Mouse (Mus musculus): Measurements from ENCODE around the gene Gm10681. TPM values are rescaled to one million over a fixed set of nuclear protein-coding genes. Genes with fewer than 3 reads are reported as not detected.
"Not testable (repeated sequence)": the region's sequence is repeated elsewhere in the genome, so short reads cannot be mapped to it uniquely, and the experiment has no call there.

The Gm10681 gene
- polyA plus RNA-seq, 1 experiment from 2014 or later, result not detected

DNA sequence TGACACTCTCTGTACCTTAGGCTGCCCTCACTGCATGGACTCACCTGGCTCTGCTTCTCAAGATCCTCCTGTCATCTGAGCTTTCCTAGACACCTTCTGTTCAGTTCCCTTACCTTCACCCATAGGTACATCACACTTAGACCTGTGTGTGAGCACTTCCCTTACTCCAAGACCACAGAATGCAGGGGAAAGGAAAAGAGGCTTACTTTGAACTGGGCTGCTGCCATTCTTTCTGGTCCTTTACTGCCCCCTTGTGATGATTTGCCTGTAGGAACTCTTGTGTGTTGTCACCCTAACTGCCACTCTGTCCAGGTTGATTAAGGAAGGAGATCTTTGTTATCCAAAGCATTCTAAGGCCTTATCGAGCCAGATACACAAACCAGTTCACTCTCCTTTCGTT lies 38.4 kb downstream of the Gm10681 start:
- not testable (repeated sequence) for H3K27ac ChIP-seq (ENCODE audit: low read depth); H3K36me3 ChIP-seq (ENCODE audit: control insufficient read depth, insufficient read depth, low read length); H3K4me3 ChIP-seq (ENCODE audit: low read depth, low read length); H3K9ac ChIP-seq (ENCODE audit: low read length); ATAC-seq (replicated peaks; ENCODE audit: low FRiP score, low TSS enrichment, low read depth); H3K27me3 ChIP-seq (replicated peaks; ENCODE audit: control insufficient read depth, insufficient read depth, low read length); H3K4me2 ChIP-seq (ENCODE audit: low read length); DNase-seq (ENCODE audit: low spot score); H3K9me3 ChIP-seq (ENCODE audit: control insufficient read depth, low read length); H3K4me1 ChIP-seq (replicated peaks; ENCODE audit: control insufficient read depth, insufficient read depth, low read length)
- no CpG with 5 or more reads among the region's 2 CpGs for WGBS

DNA sequence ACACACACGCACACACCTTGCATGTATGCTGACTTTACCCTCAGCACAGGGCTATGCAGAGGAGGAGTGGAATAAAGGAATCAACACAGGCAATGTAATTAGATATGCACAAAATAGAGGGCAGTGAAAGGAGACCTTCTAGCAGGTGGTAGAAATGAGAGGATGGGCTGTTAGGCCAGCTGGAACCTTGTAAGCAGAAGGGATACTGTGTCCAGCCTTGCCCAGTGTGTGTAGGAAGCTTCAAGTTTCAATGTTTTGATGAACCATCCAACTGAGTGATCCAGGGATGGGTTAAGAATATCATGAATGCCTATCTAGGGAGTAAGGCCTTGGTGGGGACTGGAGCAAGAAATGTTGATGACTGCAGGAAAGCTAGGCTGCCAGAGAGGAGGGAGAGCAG lies 40.1 kb downstream of the Gm10681 start:
- H3K9ac ChIP-seq (ENCODE audit: low read length); H3K27me3 ChIP-seq (replicated peaks; ENCODE audit: control insufficient read depth, insufficient read depth, low read length); H3K36me3 ChIP-seq (ENCODE audit: control insufficient read depth, insufficient read depth, low read length); H3K27ac ChIP-seq (ENCODE audit: low read depth); H3K4me2 ChIP-seq (ENCODE audit: low read length); H3K4me3 ChIP-seq (ENCODE audit: low read depth, low read length); DNase-seq (ENCODE audit: low spot score); H3K4me1 ChIP-seq (replicated peaks; ENCODE audit: control insufficient read depth, insufficient read depth, low read length); ATAC-seq (replicated peaks; ENCODE audit: low FRiP score, low TSS enrichment, low read depth); H3K9me3 ChIP-seq (ENCODE audit: control insufficient read depth, low read length): not testable (repeated sequence)
- 78% methylated on average over 1 of the region's 1 CpGs for WGBS

DNA sequence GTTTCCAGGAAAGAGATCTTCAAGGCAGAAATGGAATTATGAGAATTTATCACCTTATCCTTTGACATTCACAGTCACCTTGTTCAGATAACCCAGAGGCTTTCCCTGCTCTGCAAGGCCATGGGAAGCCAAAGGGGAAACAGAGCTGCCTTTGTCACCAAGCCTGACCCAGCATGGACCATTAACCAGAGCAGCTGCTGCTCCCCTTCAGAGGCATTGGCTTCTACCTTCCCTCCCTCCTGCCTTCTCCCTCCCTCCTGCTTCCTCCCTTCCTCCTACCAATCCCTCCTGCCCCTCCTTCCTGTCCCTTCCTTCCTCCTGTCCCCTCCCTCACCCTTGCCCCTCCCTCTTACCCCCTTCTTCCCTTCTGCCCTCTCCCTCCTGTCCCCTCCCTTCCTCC lies 41.0 kb downstream of the Gm10681 start:
- H3K36me3 ChIP-seq (ENCODE audit: control insufficient read depth, insufficient read depth, low read length); H3K4me2 ChIP-seq (ENCODE audit: low read length); H3K4me3 ChIP-seq (ENCODE audit: low read depth, low read length); H3K27ac ChIP-seq (ENCODE audit: low read depth); H3K9me3 ChIP-seq (ENCODE audit: control insufficient read depth, low read length); DNase-seq (ENCODE audit: low spot score); H3K9ac ChIP-seq (ENCODE audit: low read length); ATAC-seq (replicated peaks; ENCODE audit: low FRiP score, low TSS enrichment, low read depth); H3K4me1 ChIP-seq (replicated peaks; ENCODE audit: control insufficient read depth, insufficient read depth, low read length); H3K27me3 ChIP-seq (replicated peaks; ENCODE audit: control insufficient read depth, insufficient read depth, low read length): not testable (repeated sequence)

DNA sequence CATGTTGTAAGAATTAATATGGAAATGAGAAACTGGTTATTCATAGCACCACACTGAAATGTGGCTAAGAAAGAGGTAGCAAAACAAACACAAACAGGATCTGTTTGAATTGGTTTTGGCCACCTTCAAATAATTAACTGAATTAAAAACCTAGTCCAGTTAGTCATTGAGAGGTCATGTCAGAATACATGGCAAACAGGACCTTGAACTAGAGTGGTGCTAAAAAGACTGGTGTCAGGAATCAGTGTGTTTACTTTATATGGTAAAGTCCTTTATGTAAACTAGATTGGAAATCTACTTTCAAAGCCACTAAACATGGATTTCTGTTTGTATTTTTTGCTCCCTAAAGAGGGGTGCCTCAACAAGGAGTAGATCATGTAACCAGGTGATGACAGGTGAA lies 63.6 kb downstream of the Gm10681 start:
- not testable (repeated sequence) for H3K27ac ChIP-seq (ENCODE audit: low read depth); H3K27me3 ChIP-seq (replicated peaks; ENCODE audit: control insufficient read depth, insufficient read depth, low read length); H3K4me1 ChIP-seq (replicated peaks; ENCODE audit: control insufficient read depth, insufficient read depth, low read length); H3K36me3 ChIP-seq (ENCODE audit: control insufficient read depth, insufficient read depth, low read length); H3K9me3 ChIP-seq (ENCODE audit: control insufficient read depth, low read length); ATAC-seq (replicated peaks; ENCODE audit: low FRiP score, low TSS enrichment, low read depth); H3K4me2 ChIP-seq (ENCODE audit: low read length); H3K9ac ChIP-seq (ENCODE audit: low read length); H3K4me3 ChIP-seq (ENCODE audit: low read depth, low read length); DNase-seq (ENCODE audit: low spot score)

DNA sequence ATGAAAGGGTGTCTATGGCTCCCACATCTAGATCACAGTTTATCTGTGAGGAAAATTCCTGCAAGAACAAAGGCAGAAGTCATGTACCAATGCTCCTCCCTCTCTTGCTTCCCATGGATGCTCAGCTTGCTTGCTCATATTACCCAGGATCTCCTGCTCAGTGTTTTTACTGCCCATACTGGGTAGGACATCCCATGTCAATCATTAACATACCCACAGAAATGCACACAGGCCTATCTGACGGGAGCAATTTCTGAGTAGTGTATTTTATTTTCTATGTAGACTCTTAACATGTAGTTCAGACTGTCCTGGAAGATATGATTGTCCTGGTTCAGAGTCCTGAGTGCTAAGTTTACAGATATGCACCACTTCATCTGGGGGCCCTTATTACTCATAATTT lies 64.1 kb downstream of the Gm10681 start:
- not testable (repeated sequence) for H3K4me2 ChIP-seq (ENCODE audit: low read length); ATAC-seq (replicated peaks; ENCODE audit: low FRiP score, low TSS enrichment, low read depth); H3K9ac ChIP-seq (ENCODE audit: low read length); H3K27me3 ChIP-seq (replicated peaks; ENCODE audit: control insufficient read depth, insufficient read depth, low read length); H3K27ac ChIP-seq (ENCODE audit: low read depth); H3K4me1 ChIP-seq (replicated peaks; ENCODE audit: control insufficient read depth, insufficient read depth, low read length); H3K4me3 ChIP-seq (ENCODE audit: low read depth, low read length); DNase-seq (ENCODE audit: low spot score); H3K9me3 ChIP-seq (ENCODE audit: control insufficient read depth, low read length); H3K36me3 ChIP-seq (ENCODE audit: control insufficient read depth, insufficient read depth, low read length)
- no CpG with 5 or more reads among the region's 1 CpGs for WGBS

DNA sequence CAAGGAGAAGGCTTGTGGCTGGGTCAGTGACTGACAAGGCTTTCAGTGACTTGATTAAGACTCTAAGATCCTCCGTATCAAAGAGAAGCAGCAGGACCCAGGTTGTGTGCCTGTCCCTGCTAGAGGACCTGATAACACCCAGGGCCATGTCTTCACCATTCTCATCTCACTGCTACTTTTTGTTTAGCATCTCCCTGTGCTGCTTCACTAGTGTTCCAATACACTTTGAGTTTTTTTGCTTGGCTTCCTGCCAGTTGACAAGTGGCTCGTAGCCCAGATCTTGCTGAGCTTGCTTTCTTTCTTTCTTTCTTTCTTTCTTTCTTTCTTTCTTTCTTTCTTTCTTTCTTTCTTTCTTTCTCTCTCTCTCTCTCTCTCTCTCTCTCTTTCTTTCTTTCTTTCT lies 65.8 kb downstream of the Gm10681 start:
- H3K4me1 ChIP-seq (replicated peaks; ENCODE audit: control insufficient read depth, insufficient read depth, low read length); H3K36me3 ChIP-seq (ENCODE audit: control insufficient read depth, insufficient read depth, low read length); H3K27me3 ChIP-seq (replicated peaks; ENCODE audit: control insufficient read depth, insufficient read depth, low read length); H3K4me2 ChIP-seq (ENCODE audit: low read length); H3K27ac ChIP-seq (ENCODE audit: low read depth); ATAC-seq (replicated peaks; ENCODE audit: low FRiP score, low TSS enrichment, low read depth); H3K4me3 ChIP-seq (ENCODE audit: low read depth, low read length); DNase-seq (ENCODE audit: low spot score); H3K9ac ChIP-seq (ENCODE audit: low read length); H3K9me3 ChIP-seq (ENCODE audit: control insufficient read depth, low read length): not testable (repeated sequence)
- WGBS, result 33% methylated on average over 1 of the region's 2 CpGs

DNA sequence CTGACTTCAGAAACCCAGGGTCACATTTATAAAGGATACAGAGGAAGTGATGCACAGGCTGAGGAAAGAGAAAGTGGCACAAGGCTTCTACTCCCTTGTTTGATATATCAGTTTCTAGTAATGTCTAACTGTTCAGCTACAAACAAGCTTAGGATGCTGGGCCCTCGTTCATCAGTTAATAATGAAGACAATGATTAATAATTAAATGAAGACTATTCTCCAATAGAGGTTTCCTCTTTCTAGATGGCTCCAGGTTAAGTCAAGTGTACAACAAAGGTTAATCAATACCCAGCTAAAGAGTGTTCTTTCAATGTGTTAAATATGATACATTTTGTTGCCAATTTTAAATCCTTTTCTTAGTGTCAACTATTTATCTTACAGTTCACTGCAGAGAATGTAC lies 78.2 kb downstream of the Gm10681 start, which contains the start of gene Hsd3b4:
Hsd3b4 (minus strand) TSS at position 101 of the 400 bp plus-strand sequence.
- H3K27me3 ChIP-seq (replicated peaks; ENCODE audit: control insufficient read depth, insufficient read depth, low read length); H3K4me3 ChIP-seq (ENCODE audit: low read depth, low read length); H3K4me2 ChIP-seq (ENCODE audit: low read length); H3K9me3 ChIP-seq (ENCODE audit: control insufficient read depth, low read length); H3K4me1 ChIP-seq (replicated peaks; ENCODE audit: control insufficient read depth, insufficient read depth, low read length); ATAC-seq (replicated peaks; ENCODE audit: low FRiP score, low TSS enrichment, low read depth); H3K36me3 ChIP-seq (ENCODE audit: control insufficient read depth, insufficient read depth, low read length); H3K9ac ChIP-seq (ENCODE audit: low read length); DNase-seq (ENCODE audit: low spot score); H3K27ac ChIP-seq (ENCODE audit: low read depth): not testable (repeated sequence)
- WGBS, result no CpG with 5 or more reads among the region's 1 CpGs

DNA sequence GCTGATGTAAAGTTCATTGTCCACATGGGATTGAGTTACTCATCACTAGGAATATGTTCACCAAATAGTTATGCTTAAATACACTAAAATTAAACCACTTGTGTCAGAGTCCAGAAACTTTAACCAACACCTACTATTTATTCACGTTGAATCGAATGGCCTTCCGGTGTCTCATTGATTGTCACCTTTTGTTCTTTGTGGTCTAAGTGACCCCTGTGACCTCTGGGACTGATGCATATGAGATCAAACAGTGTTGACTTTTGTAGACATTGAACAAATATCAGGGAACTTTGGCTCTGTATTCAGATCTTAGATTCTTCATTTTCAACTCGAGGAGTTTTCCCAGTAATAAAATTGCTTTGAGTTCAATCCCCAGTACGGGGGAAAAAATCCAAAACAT lies 81.4 kb downstream of the Gm10681 start:
- not testable (repeated sequence) for H3K4me2 ChIP-seq (ENCODE audit: low read length); H3K27ac ChIP-seq (ENCODE audit: low read depth); H3K27me3 ChIP-seq (replicated peaks; ENCODE audit: control insufficient read depth, insufficient read depth, low read length); DNase-seq (ENCODE audit: low spot score); H3K36me3 ChIP-seq (ENCODE audit: control insufficient read depth, insufficient read depth, low read length); H3K4me1 ChIP-seq (replicated peaks; ENCODE audit: control insufficient read depth, insufficient read depth, low read length); ATAC-seq (replicated peaks; ENCODE audit: low FRiP score, low TSS enrichment, low read depth); H3K4me3 ChIP-seq (ENCODE audit: low read depth, low read length); H3K9ac ChIP-seq (ENCODE audit: low read length); H3K9me3 ChIP-seq (ENCODE audit: control insufficient read depth, low read length)
- WGBS, result no CpG with 5 or more reads among the region's 5 CpGs
